Mouse (Mus musculus) layer of hippocampus, postnatal 10 days (tissue): ENCODE measurements at regions not wholly inside any gene's neighbourhood (a gene's known extent, or its start where the extent isn't known, plus 50 kb on each side); places are given as distances from the start of the nearest gene placed in this dataset.

Source experiments
- DNase-seq, 2 experiments: peaks; one replicate each; pipeline ENCODE4 v3.0.0; 2021; ENCODE audit warnings: low spot score in 2 of 2

GRCm38 (mm10) chr11:117413133-117413532, 71.0 kb upstream of the Gm11733 start:
- no peak for DNase-seq

DNA sequence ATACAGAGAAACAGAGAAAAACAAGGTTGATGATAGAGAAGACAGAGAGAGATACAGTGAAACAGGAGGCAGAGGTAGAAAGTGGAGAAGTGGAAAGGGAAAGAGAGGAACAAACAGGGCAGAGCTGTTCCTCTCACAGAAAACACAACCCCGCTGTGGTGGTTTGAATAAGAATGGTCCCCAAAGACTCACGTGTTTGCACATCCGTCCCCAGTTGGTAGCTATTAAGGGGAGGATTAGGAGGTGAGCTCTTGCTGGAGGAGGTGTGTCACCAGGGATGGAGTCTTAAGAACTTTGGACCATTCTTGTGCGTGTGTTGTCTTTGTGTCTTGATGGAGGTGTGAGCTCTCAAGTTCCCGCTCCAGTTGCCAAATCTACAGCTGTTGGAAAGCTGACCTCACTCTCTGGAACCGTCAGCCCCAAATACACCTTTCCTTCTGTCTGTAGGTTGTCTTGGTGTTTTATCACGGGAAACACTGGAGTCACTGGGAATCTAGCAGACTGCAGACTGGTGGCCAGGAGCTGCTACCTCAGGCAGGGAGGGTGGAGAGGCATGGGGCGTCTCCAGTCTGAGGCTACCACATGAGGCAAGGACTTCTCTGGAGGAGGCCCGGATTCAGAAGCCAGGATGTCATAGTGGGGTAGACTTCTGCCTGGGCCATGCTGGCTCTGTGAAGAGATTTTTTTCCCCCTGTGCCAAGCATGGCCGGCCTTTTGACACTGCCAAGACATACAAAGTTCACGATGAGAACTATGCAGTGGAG, 70.0 kb upstream of the Gm11733 start:
- DNase-seq: no peak

- DNase-seq: peak in 1 of 2 experiments; percentile 47
These were observed 69.3 kb upstream of the Gm11733 start for GRCm38 (mm10) chr11:117414871-117415323.

DNA sequence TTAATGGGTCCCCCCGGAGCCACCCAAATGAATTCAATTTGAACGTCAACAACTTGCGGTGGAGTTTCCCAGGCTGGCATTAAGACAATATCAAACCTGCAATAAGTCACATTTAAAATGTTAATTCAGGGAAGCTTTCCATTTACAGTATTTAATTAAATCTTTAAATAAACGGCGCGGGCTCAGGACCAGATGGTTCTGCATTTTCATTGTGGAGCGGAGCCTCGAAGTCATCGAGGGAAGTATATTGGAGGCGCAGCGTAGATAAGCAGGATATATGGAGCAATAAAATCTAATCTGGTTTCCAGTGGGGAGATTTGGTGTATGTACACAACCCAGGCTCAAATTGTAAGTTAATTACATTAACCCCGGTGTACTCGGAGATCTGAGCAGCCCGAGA, 68.7 kb upstream of the Gm11733 start:
- DNase-seq: no peak

- no peak for DNase-seq
These were observed 68.2 kb upstream of the Gm11733 start for GRCm38 (mm10) chr11:117415955-117416354.

DNA sequence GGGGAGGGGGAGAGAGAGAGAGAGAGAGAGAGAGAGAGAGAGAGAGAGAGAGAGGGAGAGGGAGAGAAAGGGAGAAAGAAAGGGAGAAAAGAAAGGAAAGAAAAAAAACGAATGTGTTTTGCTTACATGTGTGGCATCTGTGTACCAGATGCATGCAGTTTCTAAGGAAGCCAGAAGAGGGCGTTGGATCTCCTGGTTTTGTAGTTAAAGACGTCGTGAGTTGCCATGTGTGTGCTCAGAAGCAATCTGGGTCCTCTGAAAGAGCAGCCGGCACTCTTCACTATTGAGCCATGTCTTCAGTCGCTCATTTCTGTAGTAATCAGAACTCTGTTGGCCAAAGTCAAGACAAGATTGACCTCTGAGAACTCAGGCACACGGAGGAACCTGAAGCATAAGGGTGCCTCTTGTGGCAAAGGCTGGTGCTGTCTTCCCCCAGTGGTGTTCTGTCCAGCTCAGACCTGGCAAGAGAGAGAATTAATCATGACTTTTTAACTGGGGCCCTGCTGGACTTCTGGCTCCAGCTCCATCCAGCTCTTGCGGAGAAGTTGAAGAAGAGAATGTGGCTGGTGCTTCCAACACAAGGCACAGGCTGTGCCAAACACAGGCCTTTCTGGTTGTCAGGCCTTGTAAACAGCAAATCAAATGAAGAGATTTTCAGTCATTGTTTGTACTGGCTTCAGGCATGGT, 67.0 kb upstream of the Gm11733 start:
- no peak for DNase-seq

- no peak for DNase-seq
These were observed 66.1 kb upstream of the Gm11733 start for GRCm38 (mm10) chr11:117417959-117418574.

GRCm38 (mm10) chr11:117418939-117419338, 65.2 kb upstream of the Gm11733 start:
- no peak for DNase-seq

GRCm38 (mm10) chr11:117419351-117419969, 64.7 kb upstream of the Gm11733 start:
- no peak for DNase-seq

GRCm38 (mm10) chr11:117422713-117423112, 61.5 kb upstream of the Gm11733 start:
- DNase-seq: no peak

GRCm38 (mm10) chr11:117423422-117423821, 60.7 kb upstream of the Gm11733 start:
- no peak for DNase-seq

DNA sequence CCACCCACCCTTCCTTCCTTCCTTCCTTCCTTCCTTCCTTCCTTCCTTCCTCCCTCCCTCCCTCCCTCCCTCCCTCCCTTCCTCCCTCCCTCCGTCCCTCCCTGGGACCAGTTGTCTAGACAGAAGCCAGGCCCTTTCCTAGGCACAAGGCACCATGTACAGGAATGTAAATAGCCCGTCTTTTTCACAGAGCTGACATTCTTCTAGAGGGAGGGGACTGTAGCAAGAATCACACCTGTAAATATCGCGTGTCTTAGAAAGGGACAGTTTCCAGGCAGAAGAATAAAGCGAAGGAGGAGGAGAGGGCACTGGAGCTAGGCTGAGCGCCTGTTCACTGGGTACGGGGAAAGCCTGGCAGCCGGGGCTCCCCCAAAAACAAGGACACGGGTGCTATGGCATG, 58.7 kb upstream of the Gm11733 start:
- no peak for DNase-seq

DNA sequence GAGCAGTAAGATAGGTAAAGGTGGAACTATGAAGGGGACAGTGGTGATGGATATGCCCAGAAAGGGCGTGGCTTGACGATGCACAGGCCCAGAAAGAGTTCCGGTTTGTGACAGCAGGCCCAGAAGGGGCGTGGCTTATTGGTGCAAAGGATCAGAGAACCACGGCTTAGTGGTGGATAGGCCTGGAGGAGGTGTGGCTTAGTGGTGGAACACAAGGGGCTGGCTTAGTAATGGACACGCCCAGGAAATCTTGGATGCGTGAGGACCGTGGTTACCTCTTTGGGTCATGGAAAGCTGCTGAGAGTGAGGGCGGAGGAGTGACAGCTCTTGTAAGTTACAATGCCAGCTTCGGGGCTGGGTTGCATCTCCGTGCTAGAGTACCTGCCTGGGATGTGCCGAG, 58.2 kb upstream of the Gm11733 start:
- no peak for DNase-seq

GRCm38 (mm10) chr11:117426651-117427050, 57.5 kb upstream of the Gm11733 start:
- DNase-seq: no peak

- DNase-seq: no peak
These were observed 56.2 kb upstream of the Gm11733 start for GRCm38 (mm10) chr11:117427808-117428510.

DNA sequence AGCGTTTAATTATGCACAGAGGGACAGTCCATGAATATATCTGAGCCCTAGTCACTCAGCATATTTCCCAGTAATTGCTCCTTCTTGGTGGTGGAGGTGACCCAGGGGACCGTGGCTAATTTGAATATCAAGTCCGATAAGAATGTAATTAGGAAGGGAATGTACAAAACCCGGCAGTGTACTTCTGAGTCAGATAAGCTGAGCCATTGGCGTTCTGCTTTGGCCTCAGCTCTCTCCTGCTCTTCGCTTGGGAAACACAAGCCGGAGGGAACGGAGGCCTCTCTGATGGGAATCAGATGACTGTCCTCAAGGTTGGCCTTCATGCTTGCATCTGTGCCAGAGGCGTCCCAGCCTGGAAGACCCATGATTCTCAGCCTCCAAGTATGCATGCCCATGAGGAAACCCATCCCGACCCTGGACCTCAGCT, 54.8 kb upstream of the Gm11733 start:
- no peak for DNase-seq

- no peak for DNase-seq
These were observed 54.3 kb upstream of the Gm11733 start for GRCm38 (mm10) chr11:117429894-117430293.

DNA sequence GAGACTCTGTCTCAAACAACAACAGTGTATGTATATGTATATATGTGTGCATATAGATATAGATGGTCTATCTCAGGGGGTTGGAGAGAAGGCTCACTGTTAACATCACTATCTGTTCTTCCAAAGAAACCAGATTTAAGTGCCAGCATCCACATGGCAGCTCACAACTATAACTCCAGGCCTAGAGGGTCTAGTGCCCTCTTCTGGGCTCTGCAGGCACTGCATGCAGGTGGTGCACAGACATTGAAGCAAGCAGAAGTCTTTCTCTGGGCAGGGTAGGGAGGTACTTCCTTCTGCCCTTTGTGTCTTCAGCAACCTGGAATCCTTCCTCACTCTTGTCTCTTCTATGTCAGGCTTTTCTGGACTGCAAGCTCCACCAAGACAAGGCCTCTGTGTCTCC, 50.1 kb upstream of the Gm11733 start:
- peak; percentile 47 to 48 for DNase-seq
